Mouse (Mus musculus): ENCODE measurements around the gene Dad1.

DNA sequence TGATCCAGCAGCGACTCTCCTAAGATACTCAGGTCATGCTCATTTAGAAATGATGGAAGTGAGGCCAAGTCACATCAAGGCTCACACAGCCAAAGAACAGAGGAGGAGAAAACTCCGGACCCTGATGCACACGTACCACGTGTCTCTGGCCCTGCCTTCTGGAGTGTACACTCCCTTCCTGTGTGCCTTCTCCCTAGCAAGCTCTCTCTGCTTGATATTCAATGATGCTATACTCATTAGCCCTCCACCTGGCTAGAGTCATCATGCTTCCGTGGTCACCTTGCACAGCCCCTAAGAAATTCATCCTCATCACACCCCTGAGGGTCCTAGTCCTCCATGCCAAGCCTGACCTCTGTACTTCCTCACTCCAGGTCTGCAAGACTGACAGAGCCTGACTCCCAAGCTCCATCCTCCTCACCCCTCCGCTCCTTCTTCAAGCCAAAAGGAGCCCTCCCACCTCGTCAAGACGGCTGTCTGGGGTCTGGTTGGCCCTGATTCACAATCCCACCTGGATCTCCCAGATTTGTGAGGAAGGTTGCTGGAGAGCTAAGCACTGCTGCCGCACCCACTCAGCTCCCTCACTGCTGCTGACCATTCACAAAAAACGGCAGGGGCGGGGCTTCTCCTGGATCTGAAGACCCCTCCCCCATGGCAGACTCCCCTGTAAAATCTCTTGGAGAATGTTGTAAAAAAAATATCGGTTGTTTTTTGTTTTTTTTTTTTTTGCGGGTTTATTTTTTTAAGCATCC lies 30.4 kb downstream of the Dad1 start:
- TF ChIP-seq USF1 (IDR thresholded peaks at IDR 0.05; ENCODE audit: low read depth) (no peak), POLR2A (IDR thresholded peaks at IDR 0.05; ENCODE audit: insufficient read length, low read depth) (no peak), REST (IDR thresholded peaks at IDR 0.05; ENCODE audit: insufficient read depth, insufficient read length) (no peak), MAX (IDR thresholded peaks at IDR 0.05; ENCODE audit: low read depth) (no peak), POLR2AphosphoS2 (IDR thresholded peaks at IDR 0.05; ENCODE audit: insufficient read length, low read depth) (no peak), TCF3 (IDR thresholded peaks at IDR 0.05; ENCODE audit: insufficient read length, low read depth) (no peak), CEBPB (IDR thresholded peaks at IDR 0.05; ENCODE audit: insufficient read depth, poor library complexity, severe bottlenecking) (no peak), TCF12 (IDR thresholded peaks at IDR 0.05; ENCODE audit: insufficient read depth, poor library complexity, severe bottlenecking) (no peak), E2F4 (IDR thresholded peaks at IDR 0.05; ENCODE audit: insufficient read depth) (no peak), MYOD1 (IDR thresholded peaks at IDR 0.05; ENCODE audit: control insufficient read depth in 1 of 3, insufficient read length in 2 of 3, low read depth in 2 of 3) (no peak), SRF (IDR thresholded peaks at IDR 0.05; ENCODE audit: control insufficient read depth, insufficient read length, low read depth) (no peak)
